Mouse (Mus musculus): Measurements from ENCODE around the gene Gtf3c6. TPM values are rescaled to one million over a fixed set of nuclear protein-coding genes. Genes with fewer than 3 reads are reported as not detected.
"Not testable (repeated sequence)": the region's sequence is repeated elsewhere in the genome, so short reads cannot be mapped to it uniquely, and the experiment has no call there.

The Gtf3c6 gene
- 109 and 127 TPM in 2 replicates for polyA plus RNA-seq (2015; fragmentation: Nextera tagmentation; extraction: Ambion mirVana)

DNA sequence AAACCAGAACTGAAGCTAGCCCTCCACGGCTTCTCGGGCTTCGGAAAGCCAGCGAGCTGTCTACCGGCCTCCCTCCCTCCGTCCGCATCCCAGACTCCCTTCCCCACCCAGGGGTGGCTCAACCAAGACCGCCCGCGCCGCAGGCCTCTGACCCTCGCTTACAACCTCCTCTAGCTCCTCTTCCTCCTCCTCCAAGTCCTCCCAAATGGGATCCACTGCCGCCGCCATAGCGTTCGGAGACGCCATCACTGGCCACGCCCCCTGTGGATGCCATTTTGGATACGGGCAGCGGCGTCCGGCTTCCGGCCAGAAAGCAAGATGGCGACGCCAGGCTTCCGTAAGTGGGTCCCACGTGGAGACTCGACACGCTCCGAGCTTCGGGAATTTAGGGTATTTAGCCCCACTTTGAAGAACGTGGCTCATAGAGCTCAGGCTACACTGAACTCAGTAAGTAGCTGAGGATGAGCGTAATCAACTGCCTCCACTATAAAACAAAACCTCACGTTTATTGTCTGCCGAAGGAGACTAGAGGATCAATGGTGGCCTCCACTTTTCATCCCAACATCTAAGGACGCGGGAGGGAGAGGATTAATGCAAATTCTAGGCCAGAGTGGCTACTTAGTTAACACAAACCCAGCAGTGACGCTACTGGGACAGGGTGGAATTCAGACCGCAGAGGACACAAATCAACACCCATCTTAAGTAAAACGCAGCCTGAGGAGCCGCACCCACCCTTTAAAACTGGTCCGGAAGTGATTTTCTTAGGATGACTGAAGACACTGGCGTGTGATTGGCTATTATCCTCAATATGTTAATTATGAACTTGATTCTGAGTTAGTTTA lies at the start of gene Gtf3c6:
Gtf3c6 (minus strand) TSS at position 695 of the 842 bp plus-strand sequence.
- H3K36me3 ChIP-seq: peaks cover 24% of the 10 kb centered on the region
- H3K27me3 ChIP-seq: no peaks in the 10 kb centered on the region
- no peaks in the 10 kb centered on the region for H3K9me3 ChIP-seq
- peak within 1 kb of the TSS; percentile 65 for H3K4me2 ChIP-seq
- peak within 1 kb of the TSS; percentile 96 for H3K27ac ChIP-seq
- H3K4me1 ChIP-seq: peaks cover 16% of the 10 kb centered on the region
- under 1% methylated on average over 43 of the region's 43 CpGs for WGBS
- H3K4me3 ChIP-seq: peak within 1 kb of the TSS; percentile 80
- peak; percentile 46; the same call in 1 of the 2 replicates for ATAC-seq (ENCODE audit: insufficient number of reproducible peaks, insufficient read depth, low FRiP score, low TSS enrichment, low read depth)
- H3K9ac ChIP-seq: peak within 1 kb of the TSS; percentile 92

DNA sequence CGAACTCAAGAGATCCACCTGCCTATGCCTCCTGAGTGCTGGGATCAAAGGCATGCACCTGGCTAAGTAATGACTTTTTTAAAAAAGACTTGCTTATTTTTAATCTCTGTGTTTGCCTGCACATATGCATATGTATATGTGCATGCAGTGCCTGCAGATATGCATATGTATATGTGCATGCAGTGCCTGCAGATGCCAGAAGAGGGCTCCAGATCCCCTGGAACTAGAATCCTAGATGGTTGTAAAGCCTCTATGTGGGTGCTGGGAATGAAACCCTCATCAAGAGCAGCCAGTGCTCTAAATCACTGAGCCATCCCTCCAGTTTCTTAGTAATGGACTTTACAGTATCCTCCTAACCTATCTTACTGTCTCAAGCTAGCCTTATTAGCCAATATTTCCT lies 48.1 kb upstream of the Gtf3c6 start:
- Histone ChIP-seq H3K4me2 (no peak overlapping the region), H3K9me3 (0 out of 2 replicates have a peak, but pooled peaks cover 5% of the 10 kb centered on the region), H3K9ac (no peak overlapping the region), H3K4me3 (no peak overlapping the region), H3K4me1 (no peaks in the 10 kb centered on the region), H3K27me3 (no peaks in the 10 kb centered on the region), H3K27ac (no peak overlapping the region), H3K36me3 (no peaks in the 10 kb centered on the region)
- no peak for ATAC-seq (ENCODE audit: insufficient number of reproducible peaks, insufficient read depth, low FRiP score, low TSS enrichment, low read depth)
- WGBS: 90% methylated on average over 1 of the region's 1 CpGs

DNA sequence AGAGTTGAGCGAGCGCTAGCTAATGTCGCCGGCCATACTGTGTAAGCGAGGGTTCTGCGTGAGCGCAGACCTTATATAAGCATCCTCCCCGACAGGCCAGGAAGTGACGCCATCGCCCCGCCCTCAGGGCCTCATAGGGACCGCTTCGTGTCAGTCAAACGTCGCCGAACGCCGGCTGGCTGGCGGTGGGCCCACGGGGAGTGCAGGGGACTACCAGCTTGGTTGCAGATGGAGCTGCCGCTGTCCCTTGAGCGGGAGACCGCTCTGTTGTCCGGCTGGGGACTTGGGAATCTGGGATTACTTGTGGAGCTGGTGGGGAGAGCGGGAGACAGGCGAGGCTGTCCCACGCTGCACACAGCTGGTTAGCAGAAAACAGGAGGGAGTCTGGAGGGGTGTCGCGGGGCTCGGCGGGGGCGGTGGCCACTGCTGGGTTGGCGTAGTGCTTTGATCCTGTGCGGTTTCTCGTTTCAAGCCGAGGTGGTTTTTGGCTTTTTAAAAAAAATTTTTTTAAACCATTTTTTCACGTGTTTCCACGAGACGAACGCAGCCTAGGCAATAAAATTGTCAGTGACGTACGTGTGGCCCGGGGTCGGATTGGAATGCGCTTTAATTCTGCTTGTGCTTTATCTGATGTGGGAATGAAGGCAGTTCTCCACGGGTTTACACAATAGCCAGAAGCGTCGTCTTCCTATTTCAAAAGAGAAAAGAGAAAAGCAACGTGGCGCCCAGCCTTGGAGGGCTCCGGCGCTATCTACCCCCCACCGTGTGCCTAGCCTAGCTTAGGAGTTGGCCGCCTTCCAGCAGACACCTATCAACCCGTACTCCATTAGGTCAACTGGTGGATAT lies 44.5 kb upstream of the Gtf3c6 start, which contains the start of gene Amd1:
Amd1 (minus strand) TSS at position 47 of the 846 bp plus-strand sequence.
- peak within 1 kb of the TSS; percentile 97 for H3K9ac ChIP-seq
- WGBS: under 1% methylated on average over 55 of the region's 55 CpGs
- peaks cover 20% of the 10 kb centered on the region for H3K4me1 ChIP-seq
- peak; percentile 96 for ATAC-seq (ENCODE audit: insufficient number of reproducible peaks, insufficient read depth, low FRiP score, low TSS enrichment, low read depth)
- H3K36me3 ChIP-seq: no peaks in the 10 kb centered on the region; the same call in 1 of the 2 replicates
- peak within 1 kb of the TSS; percentile 98 for H3K4me3 ChIP-seq
- peak within 1 kb of the TSS; percentile 78 for H3K4me2 ChIP-seq
- H3K27me3 ChIP-seq: no peaks in the 10 kb centered on the region
- H3K9me3 ChIP-seq: 0 out of 2 replicates have a peak, but pooled peaks cover 5% of the 10 kb centered on the region
- peak within 1 kb of the TSS; percentile 97 for H3K27ac ChIP-seq

DNA sequence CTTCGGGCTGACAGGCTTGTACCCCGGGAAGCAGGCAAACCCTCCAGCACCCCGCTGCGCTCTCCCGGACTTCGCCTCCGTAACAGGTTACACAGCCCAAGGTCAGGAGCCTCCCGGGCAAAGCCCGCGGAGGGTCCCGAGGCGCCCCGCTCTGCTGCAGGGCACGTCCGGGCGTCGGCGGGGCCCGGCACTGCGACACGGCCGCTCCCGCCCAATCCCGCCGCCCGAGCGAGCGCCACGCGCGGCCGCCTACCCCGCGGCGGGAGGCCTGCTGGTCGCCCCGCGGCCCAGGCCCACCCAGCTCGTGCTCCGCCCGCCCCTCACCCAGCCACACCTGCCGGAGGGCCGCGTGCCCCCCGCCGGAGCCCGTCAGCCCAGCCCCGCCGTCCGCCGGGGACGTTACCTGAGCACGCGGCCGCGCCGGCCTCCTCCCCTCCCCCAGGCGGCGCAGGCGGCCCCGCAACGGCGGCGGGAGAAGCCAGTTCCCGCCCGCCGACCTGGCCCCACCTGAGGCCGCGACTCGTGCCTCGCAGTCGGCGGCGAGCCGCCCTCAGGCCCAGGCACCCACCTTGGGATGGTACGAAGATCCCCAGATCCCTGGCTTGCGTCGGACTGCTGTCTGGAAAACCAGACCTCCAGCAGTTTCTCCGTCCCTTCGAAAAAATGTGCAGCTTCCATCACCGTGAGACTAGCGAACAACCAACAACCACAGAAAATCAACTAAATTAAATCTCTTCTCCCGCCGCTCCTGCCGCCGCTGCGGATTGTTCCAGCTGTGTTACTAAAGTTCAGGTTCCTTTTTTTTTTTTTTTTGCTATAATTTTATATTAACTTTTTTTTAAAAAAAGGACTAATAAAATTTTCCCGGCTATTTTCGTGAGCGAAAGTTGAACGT lies 43.5 kb upstream of the Gtf3c6 start:
- H3K36me3 ChIP-seq, H3K9me3 ChIP-seq, H3K27me3 ChIP-seq: not testable (repeated sequence)
- ATAC-seq (ENCODE audit: insufficient number of reproducible peaks, insufficient read depth, low FRiP score, low TSS enrichment, low read depth): peak; percentile 29; the same call in 1 of the 2 replicates
- Histone ChIP-seq H3K4me3 (peak overlapping the region; percentile 98), H3K4me1 (peaks cover 26% of the 10 kb centered on the region), H3K4me2 (peak overlapping the region; percentile 78), H3K9ac (peak overlapping the region; percentile 97), H3K27ac (peak overlapping the region; percentile 94)
- WGBS: 1% methylated on average over 72 of the region's 91 CpGs

DNA sequence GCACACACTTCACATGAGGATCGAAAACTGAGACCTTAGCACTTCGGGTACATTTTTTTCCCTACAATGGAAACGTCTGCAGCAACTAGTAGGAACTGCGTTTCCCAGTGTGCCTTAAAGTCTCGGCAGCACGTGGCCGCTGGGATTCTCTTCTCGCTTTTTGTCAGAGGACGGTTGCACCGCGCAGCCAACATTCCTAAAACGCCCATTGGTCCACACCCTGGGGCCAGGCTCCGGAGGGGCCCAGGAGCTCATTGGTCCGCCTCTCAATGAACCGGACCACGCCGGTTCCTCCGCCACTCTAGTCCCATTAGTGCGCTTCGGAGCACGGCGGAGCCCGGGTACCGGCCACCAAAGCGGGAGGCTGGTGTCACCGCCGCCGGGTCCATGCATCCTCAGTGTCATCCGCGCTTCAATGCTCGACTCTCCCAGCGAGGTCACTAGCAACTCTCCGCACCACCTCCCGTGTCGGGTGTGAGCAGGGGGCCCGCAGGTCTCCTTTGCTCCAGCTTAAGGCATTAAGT lies 42.8 kb upstream of the Gtf3c6 start:
- H3K9me3 ChIP-seq: no peaks in the 10 kb centered on the region
- no peaks in the 10 kb centered on the region for H3K27me3 ChIP-seq
- H3K36me3 ChIP-seq: no peaks in the 10 kb centered on the region; the same call in 1 of the 2 replicates
- H3K27ac ChIP-seq: peak overlapping the region; percentile 94
- H3K4me2 ChIP-seq: peak overlapping the region; percentile 77
- H3K4me3 ChIP-seq: peak overlapping the region; percentile 98
- peak overlapping the region; percentile 97 for H3K9ac ChIP-seq
- under 1% methylated on average over 36 of the region's 36 CpGs for WGBS
- ATAC-seq (ENCODE audit: insufficient number of reproducible peaks, insufficient read depth, low FRiP score, low TSS enrichment, low read depth): peak; percentile 53; the same call in 1 of the 2 replicates
- peaks cover 26% of the 10 kb centered on the region for H3K4me1 ChIP-seq

DNA sequence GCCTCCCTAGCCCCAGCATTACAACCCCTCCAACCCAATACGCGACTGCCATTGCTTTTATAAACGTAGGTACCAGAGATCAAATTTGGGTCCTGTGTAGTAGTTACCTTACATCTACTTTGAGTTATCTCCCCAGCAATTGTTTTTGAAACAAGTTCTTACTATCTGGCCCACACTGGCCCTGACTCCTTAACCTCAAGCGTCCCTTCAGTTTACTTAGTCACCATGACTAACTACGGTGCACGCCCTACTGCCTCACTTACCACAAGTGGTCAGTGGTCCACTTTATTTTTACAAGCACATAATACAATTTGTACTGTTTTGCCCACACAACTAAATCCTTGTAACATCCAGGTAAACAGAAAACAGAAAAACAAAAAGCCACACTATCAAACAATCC lies 34.7 kb upstream of the Gtf3c6 start:
- no peak for ATAC-seq (ENCODE audit: insufficient number of reproducible peaks, insufficient read depth, low FRiP score, low TSS enrichment, low read depth)
- no peak overlapping the region for H3K9ac ChIP-seq
- peaks cover 38% of the 10 kb centered on the region for H3K36me3 ChIP-seq
- no peaks in the 10 kb centered on the region for H3K27me3 ChIP-seq
- H3K27ac ChIP-seq: no peak overlapping the region
- peaks cover 10% of the 10 kb centered on the region; the same call in 1 of the 2 replicates for H3K4me1 ChIP-seq
- 89% methylated on average over 6 of the region's 6 CpGs for WGBS
- no peak overlapping the region for H3K4me2 ChIP-seq
- H3K9me3 ChIP-seq: no peaks in the 10 kb centered on the region
- no peak overlapping the region for H3K4me3 ChIP-seq

DNA sequence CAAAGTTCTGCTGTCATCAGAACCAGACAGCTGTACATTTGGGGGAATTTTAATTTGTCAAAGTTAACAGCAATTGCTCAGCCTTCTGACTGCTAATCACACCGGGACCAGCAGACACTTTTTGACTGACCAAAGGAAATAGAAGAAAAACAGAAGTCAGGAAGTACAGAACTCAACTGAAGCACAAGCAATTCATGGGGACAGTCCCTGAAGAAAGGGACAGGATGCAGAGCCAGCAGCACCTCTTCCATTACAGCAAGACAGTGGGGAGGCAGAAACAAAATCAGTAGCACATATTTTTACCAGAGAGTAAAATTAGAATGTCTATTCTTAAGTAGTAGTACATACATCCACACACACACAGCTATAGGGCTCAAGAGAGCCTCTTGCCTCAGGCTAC lies 28.9 kb upstream of the Gtf3c6 start:
- peaks cover 49% of the 10 kb centered on the region for H3K36me3 ChIP-seq
- 82% methylated on average over 1 of the region's 1 CpGs for WGBS
- no peaks in the 10 kb centered on the region for H3K27me3 ChIP-seq
- H3K9ac ChIP-seq: no peak overlapping the region
- peaks cover 3% of the 10 kb centered on the region; the same call in 1 of the 2 replicates for H3K9me3 ChIP-seq
- no peak overlapping the region for H3K4me3 ChIP-seq
- no peak overlapping the region for H3K4me2 ChIP-seq
- ATAC-seq (ENCODE audit: insufficient number of reproducible peaks, insufficient read depth, low FRiP score, low TSS enrichment, low read depth): no peak
- no peak overlapping the region for H3K27ac ChIP-seq
- no peaks in the 10 kb centered on the region for H3K4me1 ChIP-seq

DNA sequence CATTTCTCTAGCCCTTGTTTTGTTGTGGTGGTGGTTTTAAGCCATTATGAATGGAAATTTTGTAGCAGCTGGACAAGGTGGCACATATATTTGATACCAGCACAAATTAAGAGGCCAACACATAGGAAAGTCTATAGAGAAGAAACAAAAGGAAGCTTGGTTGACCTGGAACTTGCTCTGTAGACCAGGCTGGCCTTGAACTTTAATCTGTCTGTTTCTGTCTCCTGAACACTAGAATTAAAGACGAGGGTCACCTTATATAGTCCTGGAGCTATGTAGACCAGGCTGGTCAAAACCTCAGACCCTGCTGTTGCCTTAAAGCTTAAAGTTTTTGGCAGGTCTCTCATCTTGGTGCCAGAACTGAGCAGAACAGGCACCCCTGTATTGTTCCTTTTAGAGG lies 27.7 kb upstream of the Gtf3c6 start:
- 86% methylated on average over 1 of the region's 1 CpGs for WGBS
- ATAC-seq (ENCODE audit: insufficient number of reproducible peaks, insufficient read depth, low FRiP score, low TSS enrichment, low read depth): no peak
- peaks cover 37% of the 10 kb centered on the region for H3K36me3 ChIP-seq

DNA sequence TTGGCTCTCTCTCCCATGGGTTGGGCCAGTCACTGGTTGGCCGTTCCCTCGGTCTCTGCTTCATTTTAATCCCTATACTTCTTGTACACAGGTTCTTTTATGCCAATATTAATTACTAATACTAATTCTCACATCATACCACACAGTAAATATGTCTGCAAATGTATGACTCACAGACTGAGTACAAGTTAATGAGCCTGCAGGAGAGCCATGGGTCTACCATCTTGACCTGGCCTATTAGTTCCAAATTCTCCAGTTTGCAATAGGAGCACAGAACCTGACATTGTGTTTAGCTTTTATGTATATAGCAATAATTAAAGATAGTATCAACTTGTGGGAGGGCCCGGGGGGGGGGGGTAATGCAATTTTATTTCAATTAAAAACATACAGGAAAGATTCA lies 27.1 kb upstream of the Gtf3c6 start:
- Histone ChIP-seq H3K9me3 (peaks cover 3% of the 10 kb centered on the region; the same call in 1 of the 2 replicates), H3K4me2 (no peak overlapping the region), H3K36me3 (peaks cover 35% of the 10 kb centered on the region), H3K4me1 (no peaks in the 10 kb centered on the region), H3K27me3 (no peaks in the 10 kb centered on the region), H3K9ac (no peak overlapping the region), H3K27ac (no peak overlapping the region), H3K4me3 (no peak overlapping the region)
- no peak for ATAC-seq (ENCODE audit: insufficient number of reproducible peaks, insufficient read depth, low FRiP score, low TSS enrichment, low read depth)
- 82% methylated on average over 3 of the region's 3 CpGs for WGBS

More for the DNA sequence above, 27.7 kb upstream of the Gtf3c6 start:
- H3K27me3 ChIP-seq: no peaks in the 10 kb centered on the region
- H3K9me3 ChIP-seq: peaks cover 3% of the 10 kb centered on the region; the same call in 1 of the 2 replicates
- no peaks in the 10 kb centered on the region for H3K4me1 ChIP-seq
- no peak overlapping the region for H3K27ac ChIP-seq
- no peak overlapping the region for H3K9ac ChIP-seq
- H3K4me2 ChIP-seq: no peak overlapping the region
- H3K4me3 ChIP-seq: no peak overlapping the region

DNA sequence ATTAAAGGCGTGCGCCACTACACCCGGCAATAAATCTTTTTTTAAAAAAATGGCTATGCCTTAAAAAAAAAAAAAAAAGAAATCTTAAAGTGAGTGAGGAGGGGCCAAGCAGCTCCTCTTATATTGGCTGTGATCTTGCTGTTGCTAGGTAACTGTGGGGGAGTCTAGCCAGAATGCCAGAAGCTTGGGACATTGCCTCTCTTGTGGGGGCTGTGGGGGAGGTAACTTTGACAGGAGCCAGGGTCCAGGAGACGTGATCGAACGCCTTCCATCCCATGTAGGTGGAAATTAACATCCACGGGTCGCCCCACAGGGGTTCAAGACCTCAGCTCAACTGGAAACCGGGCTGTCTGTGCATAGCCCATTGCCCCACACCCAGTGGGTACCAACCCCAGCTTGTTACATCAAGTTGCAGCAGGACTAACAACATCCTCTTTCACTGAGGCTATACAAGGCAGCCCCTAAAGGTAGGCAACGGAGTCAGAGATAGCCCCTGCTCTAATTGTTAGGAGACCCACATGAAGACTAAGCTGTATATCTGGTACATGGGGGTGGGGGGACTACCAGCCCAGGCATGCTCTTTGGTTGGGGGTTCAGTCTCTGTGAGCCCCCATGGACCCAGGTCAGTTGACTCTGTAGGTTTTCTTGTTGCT lies 26.4 kb upstream of the Gtf3c6 start:
- Histone ChIP-seq H3K4me1 (no peaks in the 10 kb centered on the region), H3K27me3 (no peaks in the 10 kb centered on the region), H3K4me2 (no peak overlapping the region), H3K4me3 (no peak overlapping the region), H3K36me3 (peaks cover 30% of the 10 kb centered on the region), H3K9me3 (peaks cover 3% of the 10 kb centered on the region; the same call in 1 of the 2 replicates), H3K27ac (no peak overlapping the region), H3K9ac (no peak overlapping the region)
- no peak for ATAC-seq (ENCODE audit: insufficient number of reproducible peaks, insufficient read depth, low FRiP score, low TSS enrichment, low read depth)
- WGBS: 86% methylated on average over 10 of the region's 10 CpGs
